Mouse (Mus musculus): Measurements from ENCODE around the gene Kng2.
"Not testable (repeated sequence)": the region's sequence is repeated elsewhere in the genome, so short reads cannot be mapped to it uniquely, and the experiment has no call there.

GRCm38 (mm10) chr16:23060781-23061325 is 31.6 kb upstream of the Kng2 start:
- not testable (repeated sequence) for TF ChIP-seq CTCF, EP300 (IDR thresholded peaks at IDR 0.05; ENCODE audit: low read depth)

Data from heart, postnatal 0 days (tissue).